9 mouse cellular contexts compared by ENCODE assay signal in the genomic region with DNA sequence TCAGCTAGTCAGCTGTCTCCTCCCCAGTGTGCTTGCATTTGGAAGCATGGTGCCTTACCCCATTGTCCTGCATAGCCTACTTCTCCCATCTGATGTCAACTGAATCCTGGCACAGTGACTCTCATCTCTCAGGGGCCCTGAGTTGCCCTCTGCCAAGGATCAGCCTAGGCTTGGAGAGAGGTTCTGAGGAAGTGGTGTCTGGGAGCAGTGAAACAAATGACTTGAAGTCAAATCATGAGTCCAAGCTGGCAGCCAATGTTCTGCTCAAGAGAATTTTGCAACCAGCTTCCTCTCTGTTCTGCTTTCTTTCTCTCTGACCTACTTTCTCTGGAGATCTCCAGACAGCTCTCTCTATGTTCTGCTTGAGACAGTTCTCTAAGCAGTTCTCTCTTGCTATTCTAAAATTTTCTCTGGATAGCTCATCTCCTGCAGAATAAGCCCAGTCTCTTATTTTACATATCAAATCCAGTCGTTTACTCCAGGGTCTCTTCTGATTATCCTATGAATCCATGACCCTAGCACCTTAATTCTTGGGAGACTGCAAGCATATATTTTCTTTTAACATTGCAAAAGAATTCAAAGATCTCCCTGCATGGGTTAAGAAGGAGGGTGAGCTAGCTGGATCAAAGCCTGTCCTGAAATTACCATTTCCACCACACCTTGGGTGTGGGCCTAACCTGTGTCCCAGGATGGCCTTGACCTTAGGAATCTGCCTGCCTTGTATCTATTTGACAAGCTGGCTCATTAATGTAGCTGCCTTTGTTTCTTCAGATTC.
DNase-seq lines count a peak whose midpoint lies in the region.
"Had no signal": no experiment of that assay in that cellular context is flagged by ENCODE, and none has a peak within 500 bp of the region (broad histone marks: within the 10 kb centered on the region; RNA-seq: fewer than 3 reads in every experiment).

No protein-coding gene starts in this region.

- intact Hi-C loops in heart, postnatal 25 days (cut with DNase I): no loop called here

- DNase-seq in heart, adult 8-10 months (ENCODE audit: low spot score): peak; percentile 25
- no peak for DNase-seq in heart, postnatal 25 days (ENCODE audit: low spot score)
- DNase-seq in right cerebral cortex, adult 18-20 months: peak; percentile 41
- DNase-seq in right cerebral cortex, postnatal 25 days: no peak
- DNase-seq in cerebellum, postnatal 10 days: peak; percentile 32 to 65
- no peak for DNase-seq in spleen, postnatal 4 days (ENCODE audit: low spot score in 2 of 2)
- no peak for DNase-seq in B cell, adult 2 months
- DNase-seq: right cerebral cortex, postnatal 14 days; thymus, postnatal 25 days had no signal

Comparison
In these comparisons a context has a peak if more than half of its experiments do, and no peak if none do; other contexts are left out.
1. DNase-seq: peak in heart, adult 8-10 months (single experiment), right cerebral cortex, adult 18-20 months (single experiment) and cerebellum, postnatal 10 days (2 of 2); none in heart, postnatal 25 days (single experiment), right cerebral cortex, postnatal 25 days (single experiment), spleen, postnatal 4 days (0 of 2) and B cell, adult 2 months (0 of 2).